Mouse (Mus musculus): ENCODE data around the gene Pde1a.

The Pde1a gene

DNA sequence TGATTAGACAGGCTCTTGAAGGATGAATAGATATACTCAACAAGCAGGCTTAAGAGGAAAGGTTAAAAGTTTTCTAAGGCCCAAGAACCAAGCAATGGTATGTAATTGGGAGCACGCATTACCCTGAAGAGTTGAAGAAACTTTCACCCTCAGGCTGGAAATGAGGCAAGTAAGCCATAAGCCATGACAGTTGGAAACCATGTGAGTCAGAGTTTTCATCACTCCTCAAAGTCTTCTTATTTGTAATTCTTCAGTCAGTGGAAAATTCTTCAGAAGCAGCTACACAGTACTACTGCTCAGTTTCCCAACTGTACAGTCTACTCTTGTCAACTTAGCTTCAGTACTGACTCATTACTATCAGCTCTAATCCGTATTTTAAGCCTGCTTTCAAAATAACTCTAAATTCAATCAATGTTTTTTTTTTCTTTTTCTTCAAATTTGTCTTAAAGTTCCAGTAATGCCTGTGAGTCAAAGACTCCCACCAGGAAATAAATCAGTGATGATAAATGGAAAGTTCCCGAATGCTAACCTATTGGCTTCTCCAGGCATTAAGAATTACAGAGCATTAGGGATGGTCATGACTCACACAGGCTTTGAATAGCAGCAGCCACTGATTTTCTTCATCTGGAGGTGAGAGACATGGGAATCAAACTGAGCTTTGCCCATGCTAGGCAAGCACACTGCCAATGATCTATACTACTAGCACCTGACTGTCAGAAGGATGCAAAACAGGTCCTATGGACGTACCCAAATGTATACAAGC is 82.3 kb downstream of the Pde1a start:
- DNase-seq (ENCODE audit: low read depth, low spot score) = peak; percentile 93

DNA sequence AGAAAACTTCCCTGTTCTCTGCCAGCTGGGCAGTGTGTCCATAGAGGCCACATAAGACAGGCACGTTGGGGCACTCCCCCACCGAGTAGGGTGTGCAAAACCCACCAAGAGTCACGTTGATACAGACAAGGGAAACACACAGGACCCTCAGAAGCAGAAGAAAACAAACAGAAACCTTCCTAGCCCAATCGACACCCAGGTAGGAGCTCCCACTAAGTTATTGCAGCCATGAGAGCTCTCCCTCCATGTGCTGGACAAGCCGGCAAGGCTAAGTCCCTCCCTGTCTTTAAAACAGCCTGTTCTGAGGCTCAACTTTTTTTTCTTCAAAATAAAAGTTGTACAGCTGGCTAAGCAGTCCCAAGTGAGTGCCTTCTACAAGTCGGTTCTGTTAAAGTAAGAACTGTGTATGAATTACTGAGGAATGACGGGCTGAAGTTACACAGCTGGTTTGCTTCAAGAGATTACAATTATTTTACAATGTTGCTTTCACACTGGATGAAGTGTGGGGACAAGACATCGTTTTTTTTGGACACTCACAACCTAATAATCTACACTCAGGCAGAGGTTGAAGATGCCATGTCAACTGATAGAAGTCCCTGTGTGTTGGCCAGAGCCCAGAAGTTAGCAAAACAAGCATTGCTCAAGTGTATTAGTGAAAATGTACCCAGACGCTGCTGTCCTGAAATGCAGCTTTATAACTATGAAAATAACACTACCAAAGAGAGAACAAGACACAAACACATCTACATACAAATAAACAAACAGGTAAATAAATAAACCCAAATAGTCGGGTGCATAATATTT is 90.4 kb downstream of the Pde1a start:
- DNase-seq (ENCODE audit: low read depth, low spot score) = peak; percentile 79

DNA sequence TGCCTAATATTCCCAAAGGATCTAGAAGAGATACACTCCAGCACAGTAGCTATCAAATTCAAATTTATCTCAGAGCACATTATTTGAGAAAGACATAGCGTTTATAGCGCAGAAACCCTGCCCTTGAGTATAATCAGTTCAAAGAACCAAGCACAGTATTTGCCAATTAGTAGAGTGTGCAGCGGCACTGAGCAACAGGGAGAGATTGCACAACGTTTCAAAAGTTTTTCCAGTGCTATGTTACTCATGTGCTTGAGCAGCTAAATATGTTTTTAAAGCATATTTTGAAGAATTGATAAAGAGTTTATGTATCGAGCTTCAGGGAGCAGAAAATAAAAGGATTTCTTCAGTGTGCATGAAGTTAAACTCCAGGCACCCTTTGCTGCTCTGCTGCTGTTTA is 91.3 kb downstream of the Pde1a start:
- peak; percentile 58 for DNase-seq (ENCODE audit: low read depth, low spot score)

DNA sequence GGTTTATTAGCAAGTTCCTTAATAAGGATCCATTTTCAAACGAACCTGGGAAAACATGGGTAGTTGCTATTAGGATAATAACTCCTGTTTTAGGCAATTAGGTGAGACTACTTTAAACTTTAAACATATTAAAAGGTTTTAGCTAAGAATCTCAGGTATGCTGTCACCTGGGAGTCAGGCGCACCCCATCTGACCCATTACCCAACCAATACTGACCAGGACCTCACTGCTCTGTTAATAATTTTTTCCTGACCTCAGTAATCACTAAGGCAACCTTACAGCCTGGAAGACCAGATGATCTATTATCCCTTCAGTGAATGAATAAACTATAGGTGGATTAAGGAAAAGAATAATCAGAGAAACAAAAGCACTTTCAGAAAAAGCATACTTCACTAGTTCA is 100.2 kb downstream of the Pde1a start:
- no peak for DNase-seq (ENCODE audit: low read depth, low spot score)

DNA sequence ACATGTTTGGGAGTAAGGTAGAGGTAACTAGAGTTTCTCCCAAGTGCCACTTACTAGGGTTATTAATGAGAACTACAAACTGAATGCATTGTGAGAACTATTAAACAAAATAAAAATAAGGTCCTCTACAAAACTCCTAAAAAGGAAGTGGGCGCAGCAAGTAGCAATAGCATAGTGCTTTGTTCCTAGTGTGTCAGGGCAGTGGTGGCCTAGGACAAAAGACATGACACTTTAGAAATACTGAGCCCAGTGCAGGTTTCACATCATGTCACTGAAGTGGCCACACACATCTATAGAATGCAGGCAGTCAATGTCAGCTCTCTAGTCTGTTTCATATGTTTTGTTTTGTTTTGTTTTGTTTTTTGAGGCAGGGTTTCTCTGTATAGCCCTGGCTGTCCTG is 103.2 kb downstream of the Pde1a start:
- no peak for DNase-seq (ENCODE audit: low read depth, low spot score)

DNA sequence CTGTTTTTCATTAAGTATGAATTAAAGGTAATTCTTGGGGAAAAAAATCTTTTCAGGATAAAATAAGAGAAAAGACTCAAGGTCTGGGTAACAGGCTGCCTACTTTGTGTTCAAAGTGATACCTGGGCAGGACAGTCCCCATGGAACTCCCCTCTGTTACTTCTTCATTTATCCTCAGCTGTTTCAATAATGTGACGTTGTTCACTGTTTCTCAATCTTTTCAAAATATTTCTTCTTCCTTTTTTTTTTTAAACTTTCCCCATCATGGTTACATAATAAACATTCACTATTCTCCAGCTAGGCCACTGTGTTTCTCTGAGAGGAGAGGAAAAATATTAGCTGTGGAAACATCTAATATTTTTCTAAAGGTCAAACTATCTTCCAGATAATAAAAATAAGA is 103.7 kb downstream of the Pde1a start:
- no peak for DNase-seq (ENCODE audit: low read depth, low spot score)

DNA sequence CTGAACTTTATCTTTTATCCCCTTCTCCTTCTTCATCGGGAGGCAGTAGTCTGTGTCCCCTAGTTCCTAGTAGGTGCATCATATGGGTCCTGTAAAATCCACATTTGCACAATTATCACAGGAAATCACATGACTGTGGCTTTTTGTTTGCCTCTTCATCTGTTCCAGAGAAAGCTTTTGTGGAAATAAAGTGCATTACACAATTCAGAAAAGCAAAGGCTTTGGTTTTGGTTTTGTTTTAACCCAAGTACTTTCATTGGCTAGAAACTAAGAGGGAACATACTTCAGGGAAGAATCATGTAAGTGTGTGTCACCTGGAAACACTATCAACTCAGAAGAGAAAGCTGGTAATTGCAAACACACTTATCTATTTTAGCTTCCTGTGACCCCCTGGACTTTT is 104.2 kb downstream of the Pde1a start:
- peak; percentile 45 for DNase-seq (ENCODE audit: low read depth, low spot score)

DNA sequence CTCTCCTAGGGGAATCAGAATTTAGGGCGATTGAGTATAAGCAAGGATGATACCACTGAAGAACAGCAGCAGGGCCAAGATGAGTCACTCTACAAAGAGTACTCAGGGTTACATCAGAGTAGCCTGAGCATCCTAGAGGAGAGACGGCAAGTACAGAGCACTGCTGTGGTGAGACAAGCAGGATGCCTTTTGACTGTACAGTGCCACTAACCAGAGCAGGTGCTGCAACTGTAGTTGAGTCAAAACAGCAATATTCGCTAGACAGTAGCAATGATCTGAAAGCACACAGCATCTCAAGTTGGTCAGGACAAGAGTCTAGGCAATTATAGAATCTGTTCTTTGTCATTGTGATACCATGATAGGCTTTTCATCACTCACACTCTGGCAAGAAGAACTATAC is 115.1 kb downstream of the Pde1a start:
- peak; percentile 17 for DNase-seq (ENCODE audit: low read depth, low spot score)

DNA sequence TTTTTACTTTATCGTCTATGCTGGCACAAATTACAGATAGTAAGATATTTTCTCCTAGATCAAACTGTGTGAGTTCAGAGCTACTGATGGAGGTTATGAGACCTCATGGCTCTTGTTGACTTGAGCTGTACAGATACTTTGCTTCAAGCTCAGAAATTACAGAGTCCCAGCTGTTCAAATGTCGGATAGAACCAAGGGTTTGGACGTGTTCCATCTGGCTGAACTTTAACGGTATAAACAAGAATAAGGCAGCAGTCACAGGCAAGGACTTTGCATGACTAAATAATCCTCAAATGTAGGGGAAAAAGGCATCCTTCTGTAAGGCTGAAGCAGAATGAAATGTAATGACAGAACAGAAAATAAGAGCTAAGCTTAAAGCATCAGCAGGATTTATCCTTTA is 116.2 kb downstream of the Pde1a start:
- DNase-seq (ENCODE audit: low read depth, low spot score) = peak; percentile 17

DNA sequence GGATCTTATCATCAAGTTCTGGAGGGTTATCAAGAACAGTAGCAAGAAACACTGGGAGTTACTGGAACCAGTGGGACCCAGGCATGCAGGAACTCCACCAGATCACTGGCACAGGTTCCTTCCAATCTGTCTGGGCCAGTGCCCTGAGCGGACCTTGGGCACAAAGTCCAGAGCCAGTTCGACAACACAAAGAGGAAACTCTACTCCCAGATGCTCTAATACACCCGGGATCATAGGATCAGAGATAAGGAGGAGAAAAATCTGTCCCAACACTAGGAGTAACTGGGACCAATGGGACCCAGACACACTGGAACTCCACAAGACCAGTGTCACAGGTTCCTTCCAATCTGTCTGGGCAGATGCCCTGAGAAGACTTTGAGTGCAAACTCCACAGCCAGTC is 130.1 kb downstream of the Pde1a start:
- DNase-seq (ENCODE audit: low read depth, low spot score) = no peak

DNA sequence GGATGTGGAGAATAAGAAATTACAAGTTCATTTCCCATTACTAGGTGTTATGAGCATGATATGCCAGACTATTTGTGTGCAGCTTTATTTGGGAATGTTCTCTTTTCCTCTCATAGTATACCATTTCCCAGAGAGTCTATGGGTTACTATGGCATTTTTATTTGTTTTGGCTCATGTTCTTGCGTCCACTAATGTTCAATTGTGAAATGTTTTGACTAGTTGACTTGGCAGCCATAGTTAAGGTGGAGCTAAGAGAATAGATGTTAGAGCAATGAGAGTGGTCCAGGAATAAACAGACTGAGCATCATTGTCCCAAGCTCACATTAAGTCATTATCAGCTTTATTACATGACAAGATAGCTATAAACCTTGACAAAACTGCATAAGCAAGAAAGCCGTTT is 130.8 kb downstream of the Pde1a start:
- no peak for DNase-seq (ENCODE audit: low read depth, low spot score)

DNA sequence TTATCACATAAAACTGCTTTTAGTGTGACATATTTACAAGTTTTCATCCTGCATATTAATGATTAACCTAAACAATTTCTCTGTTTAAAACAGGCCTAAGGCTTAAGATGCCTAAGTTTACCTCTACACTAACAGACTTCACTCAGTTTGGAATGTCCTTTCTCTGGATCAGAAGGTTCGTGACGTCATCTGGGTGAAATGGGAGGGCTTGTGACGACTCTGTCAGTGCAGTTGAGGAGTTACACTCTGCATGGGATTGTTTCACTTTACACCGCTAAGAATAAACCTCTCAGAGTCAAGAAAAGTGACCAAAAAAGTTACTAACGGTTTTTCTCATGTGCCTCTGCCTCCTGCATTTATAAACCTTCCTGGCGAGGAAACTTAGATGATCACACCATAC is 137.6 kb downstream of the Pde1a start:
- DNase-seq (ENCODE audit: low read depth, low spot score) = no peak

DNA sequence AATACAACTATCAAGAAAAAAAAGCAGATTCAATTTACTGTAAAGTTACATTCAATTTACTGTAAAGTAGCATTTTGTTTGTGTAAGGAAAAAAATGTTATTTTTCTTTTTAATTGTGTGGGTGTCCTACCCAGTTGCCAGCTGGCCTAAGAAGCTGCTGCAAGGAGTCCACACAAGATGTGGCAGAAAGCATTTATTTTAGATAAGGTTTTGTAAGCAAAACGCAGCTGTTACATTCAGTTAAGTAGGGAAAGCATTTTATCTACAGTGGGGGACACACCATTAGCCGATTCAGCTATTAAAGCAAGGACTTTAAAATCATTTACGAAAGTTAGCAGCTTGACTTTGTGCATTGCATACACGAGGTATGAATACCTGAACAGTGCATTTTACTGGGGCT is 145.5 kb downstream of the Pde1a start:
- DNase-seq (ENCODE audit: low read depth, low spot score) = peak; percentile 22

DNA sequence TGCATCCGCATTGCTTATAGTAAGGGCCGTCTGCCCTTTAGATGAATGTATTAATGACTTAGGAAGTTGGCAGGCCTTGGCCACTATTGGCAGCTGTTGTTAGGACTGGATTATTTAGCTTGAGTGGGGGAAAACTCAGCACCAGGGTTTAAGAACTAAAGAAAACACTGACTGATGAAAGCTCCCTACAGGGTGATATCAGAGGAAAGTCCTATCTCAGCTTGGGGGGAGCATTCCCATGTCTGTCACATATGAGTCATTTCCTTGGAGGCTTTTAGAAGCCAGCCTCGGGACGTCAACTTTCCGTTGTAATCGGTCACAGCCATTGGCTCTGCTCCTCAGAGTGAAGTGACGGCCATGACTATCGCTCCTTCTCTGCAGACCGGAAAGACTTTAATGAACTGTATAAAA is 146.0 kb downstream of the Pde1a start:
- DNase-seq (ENCODE audit: low read depth, low spot score) = peak; percentile 95

DNA sequence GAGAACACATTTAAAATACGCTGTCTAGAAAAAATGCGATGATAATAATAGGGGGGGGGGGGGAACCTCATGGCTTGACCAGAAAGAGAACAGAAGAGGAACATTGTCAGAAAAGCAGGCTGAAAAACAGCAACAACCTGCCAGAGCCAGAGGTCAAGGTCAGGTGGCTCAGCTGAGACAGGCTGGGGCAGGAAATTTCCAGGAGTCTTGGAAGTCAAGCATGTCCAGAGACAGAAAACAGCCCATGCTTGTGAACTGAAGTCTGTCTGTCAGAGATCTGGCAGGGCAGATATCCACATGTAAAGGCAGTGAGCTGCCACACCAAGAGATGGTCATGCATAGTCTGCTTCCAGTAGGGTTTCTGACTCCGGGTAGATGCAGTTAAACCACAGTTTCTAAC is 147.5 kb downstream of the Pde1a start:
- DNase-seq (ENCODE audit: low read depth, low spot score) = no peak

DNA sequence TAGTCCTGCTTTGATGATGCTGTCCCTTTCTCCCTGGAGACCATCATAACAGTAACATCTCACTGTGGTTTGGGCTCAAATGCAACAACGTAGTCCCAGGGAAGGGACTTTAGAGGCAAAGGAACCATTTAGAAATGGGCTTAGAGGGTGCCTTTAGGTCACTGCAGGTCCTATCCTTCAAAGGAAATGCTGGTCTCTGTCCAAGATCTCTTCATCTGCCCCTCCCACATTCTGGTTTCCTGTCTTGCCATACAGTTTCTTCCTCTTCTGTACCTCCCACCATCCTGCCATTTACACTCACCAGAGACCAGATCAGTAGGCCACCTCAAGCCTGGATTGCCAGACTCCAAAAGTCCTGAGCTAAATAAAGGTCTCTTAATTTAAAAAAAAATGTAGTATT is 150.3 kb downstream of the Pde1a start:
- DNase-seq (ENCODE audit: low read depth, low spot score) = no peak

DNA sequence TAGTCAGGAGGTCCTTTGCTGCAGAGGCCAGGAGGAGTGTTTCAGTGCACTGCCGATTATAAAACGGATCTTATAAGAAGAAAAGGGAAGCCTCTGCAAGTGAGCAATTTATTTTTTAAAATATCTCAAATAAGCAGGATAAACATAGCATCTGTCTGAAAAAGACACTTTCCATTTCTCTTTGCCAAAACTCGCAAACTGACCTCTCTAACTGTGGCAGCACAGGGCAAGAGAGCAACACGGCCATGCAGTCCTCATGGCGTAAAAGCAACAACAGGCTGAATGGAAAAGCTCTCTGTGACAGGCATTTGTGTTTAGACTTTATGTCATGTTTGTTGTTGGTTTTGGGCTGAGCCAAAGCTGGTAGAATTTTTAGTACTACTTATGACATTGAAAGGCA is 152.0 kb downstream of the Pde1a start:
- no peak for DNase-seq (ENCODE audit: low read depth, low spot score)

DNA sequence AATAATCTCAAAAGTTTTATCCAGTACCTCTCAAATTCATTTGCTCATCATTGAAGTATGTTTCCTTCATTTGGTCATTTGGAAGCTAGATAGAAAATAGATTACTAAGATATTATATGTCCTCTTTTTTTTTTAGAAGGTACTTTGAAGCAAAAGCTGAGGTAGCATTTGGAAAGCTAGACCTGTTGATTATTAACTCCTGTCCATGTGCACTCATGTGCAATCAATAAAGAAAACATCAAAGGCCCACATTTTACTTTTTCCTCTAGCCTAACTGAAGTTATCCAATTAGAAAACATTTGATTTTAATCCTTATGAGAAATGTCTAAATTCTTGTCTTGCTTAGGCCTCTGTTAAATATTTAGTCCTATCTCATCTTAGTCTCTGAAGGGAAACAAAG is 153.3 kb downstream of the Pde1a start:
- no peak for DNase-seq (ENCODE audit: low read depth, low spot score)

DNA sequence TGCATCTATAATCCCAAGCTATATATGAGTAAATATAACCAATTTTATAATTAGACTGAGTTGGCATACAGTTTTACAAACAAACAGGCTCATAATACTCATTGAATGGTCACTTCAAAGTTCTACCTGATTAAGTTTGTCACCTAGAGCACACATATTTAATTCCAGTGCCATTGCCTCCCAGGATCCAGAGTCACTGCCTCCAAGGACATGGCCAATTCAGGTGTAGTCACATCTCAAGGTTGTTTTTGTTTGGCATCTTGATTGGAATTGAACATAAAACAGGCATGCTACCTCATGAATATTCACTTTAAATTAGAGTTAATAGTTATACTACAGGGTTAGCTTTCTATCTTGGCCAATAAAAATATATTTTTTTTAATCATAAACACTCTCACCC is 157.0 kb downstream of the Pde1a start:
- DNase-seq (ENCODE audit: low read depth, low spot score) = no peak

DNA sequence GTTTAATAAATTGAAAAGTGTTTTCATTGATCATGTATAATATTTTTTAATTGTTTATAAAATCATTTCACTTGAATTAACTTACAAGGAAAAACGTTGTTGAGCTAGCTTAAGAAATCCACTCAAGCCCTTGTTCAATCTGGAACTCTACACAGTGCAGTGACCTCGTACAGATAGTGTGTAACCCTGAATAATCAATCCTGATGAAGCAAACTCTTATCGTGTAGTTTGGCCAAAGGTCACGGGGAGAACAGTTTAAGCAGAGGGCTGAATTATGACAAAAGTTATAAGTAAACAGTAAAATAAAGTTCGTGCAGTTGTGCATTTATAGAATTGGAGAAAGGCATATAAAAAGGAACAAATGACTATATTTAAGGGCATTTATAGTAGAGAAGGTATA is 159.7 kb downstream of the Pde1a start:
- DNase-seq (ENCODE audit: low read depth, low spot score) = no peak

DNA sequence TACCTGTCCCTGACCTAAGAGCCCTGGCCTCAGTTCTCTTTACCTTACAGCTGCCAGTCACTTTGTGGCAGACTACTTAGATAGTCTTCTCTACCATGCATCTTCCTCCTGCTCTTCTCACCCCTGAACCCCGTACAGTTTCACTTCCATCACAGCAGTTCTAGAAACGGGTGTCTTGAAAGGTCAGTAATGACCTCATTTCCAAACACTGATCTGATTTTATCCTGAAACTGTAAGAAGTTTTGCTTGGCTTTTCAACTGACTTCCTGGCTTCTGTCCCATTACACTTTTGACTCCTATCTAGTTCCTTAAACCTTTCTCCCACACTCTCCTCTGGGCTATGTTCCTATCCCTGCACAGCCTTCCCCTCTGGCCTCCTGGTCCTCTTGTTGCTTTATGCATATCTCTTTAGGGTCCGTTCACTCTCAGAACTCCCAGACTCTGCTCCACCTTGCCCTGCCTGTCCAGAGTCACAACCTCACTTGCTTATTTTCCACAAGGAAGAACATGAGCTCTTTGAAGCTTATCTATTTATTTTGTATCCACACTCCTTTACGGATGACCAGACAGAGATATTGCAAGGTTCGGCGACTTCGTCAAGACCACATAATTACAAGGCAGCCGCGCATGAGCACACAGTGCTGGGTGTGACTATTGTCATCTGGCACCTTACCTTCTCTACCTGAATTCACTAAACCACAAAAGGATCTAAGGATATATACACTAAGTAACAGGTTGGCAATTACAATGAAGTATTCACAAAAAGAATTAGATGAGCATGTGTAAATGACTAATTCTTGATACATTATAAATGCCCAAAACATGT is 162.4 kb downstream of the Pde1a start:
- peak; percentile 47 for DNase-seq (ENCODE audit: low read depth, low spot score)

DNA sequence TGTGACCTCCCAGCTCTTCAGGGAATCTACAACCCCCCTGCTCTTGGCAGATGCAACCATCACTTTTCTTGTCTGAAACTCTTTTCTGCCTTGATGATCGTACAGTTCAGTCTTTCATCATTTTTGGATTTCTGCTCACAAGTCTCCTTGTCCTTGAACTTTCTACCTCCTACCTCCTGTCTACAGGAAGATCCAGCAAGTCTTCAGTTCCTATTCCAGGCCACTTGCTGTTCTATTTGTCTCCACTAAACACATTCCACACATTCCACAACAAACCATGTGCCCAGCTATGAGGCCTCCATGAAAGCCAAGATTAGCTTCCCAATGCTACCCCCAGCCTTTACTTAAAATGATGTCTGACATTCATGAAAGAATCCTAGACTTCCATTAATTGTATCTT is 163.2 kb downstream of the Pde1a start:
- DNase-seq (ENCODE audit: low read depth, low spot score) = peak; percentile 72
